Mouse (Mus musculus): ENCODE data around the gene Retsat.

Gene Retsat

DNA sequence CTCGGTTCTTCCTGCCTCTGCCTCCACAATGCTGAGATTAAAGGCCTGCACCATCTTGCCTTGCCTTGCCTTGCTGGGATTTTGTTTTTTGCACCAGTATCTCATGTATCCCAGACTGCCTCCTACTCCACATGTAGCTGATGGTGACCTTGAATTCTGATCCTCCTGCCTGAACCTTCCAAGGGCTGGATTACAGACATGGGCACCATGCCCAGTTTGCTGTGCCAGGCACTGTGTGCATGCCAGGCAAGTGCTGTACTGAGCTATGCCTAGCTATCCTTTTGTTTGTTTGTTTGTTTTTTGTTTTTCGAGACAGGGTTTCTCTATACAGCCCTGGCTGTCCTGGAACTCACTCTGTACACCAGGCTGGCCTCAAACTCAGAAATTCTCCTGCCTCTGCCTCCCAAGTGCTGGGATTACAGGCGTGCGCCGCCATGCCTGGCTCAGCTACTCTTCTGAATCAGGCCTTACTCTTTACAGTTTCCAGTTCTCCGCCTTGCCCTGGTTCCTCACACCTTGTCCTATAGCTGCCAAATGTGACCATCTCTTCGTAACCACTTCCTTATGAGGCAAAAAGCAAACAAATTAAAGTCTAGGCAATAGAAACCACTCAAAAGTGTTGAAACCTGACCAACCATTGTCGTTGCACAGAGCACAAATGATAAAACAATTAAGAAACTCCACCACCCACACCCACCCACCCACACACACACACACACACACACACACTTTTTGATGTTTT, 25.6 kb downstream of the Retsat start:
- no peak for DNase-seq (ENCODE audit: low spot score in 2 of 2)

DNA sequence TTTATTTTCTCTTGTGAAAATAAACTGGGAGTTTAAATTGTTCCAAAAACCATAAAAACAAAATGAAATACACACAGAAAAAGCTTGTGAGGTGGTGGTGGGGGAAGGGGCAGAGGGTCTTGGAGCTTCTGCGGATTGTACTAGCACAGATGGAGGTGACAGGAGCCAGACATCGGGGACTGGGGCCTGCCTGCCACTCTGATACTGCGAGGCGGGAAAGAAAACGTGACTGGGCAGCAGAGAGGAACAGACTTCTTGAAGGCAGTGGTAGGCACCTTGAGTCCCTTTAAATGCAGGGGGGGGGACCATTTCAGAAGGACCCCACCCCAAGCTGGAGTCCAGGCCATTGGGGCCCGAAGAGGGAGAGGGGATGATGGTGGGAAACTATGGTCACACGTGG, 28.1 kb downstream of the Retsat start:
- DNase-seq (ENCODE audit: low spot score in 2 of 2), result no peak

- peak in 1 of 2 experiments; percentile 58 for DNase-seq (ENCODE audit: low spot score in 2 of 2)
Observed at GRCm38 (mm10) chr6:72627276-72627675, 29.0 kb downstream of the Retsat start.

- no peak for DNase-seq (ENCODE audit: low spot score in 2 of 2)
Observed at GRCm38 (mm10) chr6:72630370-72630769, 32.1 kb downstream of the Retsat start.

DNA sequence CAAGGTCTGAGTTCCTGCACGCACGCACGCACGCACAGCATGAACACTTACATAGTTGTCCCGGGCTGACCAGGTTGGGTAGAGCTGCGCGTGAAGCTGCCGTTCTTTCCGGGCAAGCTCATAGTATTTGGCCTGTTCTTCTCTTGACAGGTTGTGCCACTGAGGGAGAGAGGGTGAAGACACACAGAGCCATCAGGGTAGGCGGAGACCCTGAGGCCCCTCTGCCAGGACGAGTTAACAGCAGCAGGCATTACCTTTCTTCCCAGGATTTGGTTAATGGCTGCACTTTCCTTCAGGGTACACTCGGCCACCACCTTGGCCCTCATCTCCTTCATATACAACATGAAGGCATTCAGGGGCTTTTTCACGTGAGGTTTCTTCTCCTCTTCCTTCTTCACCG, 32.7 kb downstream of the Retsat start:
- DNase-seq (ENCODE audit: low spot score in 2 of 2), result no peak

DNA sequence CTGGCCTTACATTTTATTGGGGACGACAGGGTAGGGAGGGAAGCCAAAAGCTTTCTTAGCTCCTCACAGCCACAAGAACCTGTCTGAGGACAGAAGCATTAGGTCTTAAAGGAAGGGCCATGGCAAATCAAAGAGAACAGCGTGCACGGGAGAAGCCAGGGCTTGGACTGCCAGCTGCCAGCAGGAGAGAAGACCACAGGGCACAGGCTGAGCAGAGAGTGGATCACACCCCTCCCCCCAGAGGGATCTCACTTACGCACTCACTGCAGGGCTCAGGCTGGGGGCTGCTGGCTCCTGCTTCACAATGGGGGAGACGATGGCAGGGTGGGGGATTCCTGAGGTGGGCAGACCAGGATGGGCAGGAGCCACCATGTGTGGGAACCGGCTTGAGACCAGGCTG, 33.4 kb downstream of the Retsat start:
- peak in 1 of 2 experiments; percentile 38 for DNase-seq (ENCODE audit: low spot score in 2 of 2)

DNA sequence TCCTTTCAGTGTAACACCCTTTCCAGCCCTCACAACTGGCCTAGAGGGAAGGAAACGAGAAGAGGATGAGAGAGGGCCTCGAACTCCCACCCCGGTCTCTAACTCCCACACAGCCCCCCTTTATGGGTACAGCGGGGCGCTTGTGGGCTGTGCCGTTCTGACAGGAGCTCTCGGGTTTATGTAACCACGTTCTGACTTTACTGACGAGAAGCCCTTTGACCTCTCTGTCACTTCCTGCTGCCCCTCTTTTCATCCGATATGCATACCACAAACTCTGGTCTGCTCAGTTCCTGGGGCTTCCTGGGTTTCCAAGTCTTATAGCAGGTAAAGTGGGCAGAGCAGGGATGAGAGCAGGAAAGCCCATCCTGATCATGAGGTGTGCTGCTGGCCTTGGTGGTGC, 36.0 kb downstream of the Retsat start:
- no peak for DNase-seq (ENCODE audit: low spot score in 2 of 2)

DNA sequence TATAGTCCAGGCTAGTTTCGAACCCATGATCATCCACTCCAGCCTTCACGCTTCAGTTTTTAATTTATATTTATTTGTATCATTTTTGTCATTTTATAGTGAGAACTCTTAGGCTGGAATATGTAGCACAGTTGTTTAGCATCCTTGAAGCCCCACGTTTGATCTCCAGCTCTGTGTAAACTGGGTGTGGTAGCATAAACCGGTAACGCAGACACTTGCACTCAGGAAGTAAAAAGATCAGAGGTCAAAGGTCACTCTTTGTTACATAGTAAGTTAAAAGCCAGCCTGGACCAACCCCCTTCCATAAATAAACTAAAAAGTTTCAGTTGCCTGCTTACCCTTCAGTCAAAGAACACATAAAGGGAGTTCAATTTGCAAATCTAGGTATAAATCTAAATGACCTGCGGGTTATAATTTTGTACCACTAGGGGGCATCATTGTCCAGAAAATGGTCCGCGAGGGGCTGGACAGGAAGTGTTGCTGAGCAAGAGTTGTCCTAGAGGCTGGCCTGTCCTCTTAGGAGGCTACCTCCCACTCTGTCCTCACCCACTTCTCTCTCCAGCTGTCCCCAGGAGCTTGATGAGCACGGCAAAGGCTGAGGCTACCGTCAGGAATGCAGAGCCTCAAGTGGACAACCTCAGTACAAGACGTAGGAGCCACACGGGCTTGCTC, 37.6 kb downstream of the Retsat start:
- DNase-seq (ENCODE audit: low spot score in 2 of 2), result no peak

DNA sequence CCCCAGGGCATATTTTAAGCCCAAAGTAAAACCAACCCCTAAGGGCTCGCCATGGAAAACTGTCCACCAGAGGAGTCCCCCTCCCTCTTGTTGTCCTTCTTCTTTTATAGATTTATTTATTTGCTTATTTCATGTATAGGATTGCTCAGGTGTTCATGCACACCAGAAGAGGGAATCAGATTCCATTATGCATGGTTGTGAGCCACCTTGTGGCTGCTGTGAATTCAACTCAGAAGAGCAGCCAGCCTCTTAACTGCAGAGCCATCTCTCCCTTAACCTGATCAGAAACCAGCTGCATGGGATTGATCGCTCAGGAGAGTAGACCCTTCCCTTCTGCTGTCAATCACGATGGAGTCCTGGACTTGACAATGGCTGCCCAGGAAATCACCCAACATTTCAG, 38.7 kb downstream of the Retsat start:
- DNase-seq (ENCODE audit: low spot score in 2 of 2), result no peak

DNA sequence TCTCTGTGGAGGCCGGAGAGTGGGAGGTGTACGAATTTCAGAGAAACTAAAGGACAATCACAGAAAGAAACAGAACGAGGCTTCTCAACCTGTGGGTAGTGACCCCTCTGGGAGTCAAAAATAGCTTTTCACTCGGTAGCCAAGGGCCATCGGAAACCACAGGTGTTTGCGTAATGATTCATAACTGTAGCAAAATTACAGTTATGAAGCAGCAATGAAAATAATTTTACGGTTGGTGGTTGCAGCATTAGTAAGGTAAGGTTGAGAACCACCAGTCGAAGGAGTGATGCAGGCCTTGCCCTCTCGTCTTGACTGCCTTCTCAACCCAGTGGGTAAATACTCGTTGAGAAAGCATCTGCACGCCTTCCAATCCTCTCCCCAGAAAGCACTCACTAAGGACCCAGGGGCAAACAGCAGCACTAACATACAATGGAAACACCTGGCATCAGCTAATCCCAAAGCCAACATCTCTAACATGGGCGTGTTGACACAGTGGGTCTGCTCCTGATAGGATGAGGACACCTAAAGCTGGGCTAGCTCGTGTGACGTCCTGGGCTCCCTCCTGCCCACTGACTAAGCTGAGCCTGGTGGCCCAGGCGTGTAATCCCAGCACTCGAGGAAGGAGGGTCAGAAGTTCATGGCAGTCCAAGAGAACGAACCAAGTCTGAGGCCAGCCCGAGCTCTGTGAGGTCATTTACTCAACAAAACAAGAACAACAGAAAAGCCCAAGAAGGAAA, 43.1 kb downstream of the Retsat start:
- DNase-seq (ENCODE audit: low spot score in 2 of 2), result no peak

DNA sequence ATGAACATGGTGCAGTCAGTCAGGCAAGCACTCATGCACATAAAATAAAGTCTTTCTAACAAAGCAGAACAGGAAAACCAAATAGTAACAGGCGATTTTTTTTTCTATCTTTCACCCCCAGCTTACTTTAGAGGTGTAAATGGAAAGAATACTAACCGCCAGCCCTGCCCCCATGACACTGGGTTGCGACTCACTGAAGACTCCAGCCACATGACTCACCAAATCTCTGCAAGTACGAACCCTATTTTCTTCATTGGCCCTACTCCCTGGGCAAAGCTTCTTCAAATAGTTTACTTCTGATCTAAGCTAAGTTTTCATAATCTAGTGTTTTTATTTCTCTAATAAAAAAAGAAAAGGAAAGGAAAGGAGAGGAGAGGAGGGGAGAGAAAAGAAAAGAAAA, 46.3 kb downstream of the Retsat start:
- no peak for DNase-seq (ENCODE audit: low spot score in 2 of 2)

DNA sequence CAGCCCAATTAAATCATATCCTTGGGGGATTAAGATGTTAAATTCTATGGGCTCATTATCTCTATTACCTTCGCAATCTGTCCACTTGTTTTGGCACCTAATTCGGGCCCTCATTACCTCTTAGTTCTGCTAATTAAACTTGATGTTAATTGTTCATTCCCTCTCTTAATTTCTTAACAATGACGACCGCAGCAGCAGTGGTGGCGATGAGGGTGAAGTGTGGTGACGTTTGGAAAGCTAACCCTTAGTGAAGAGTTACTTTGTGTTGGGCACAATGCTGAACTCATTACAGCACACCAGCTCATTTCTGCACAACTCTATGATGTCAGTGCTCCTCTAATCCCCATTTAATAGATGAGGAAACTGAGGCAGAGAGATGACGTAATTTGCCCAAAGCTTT, 47.1 kb downstream of the Retsat start:
- no peak for DNase-seq (ENCODE audit: low spot score in 2 of 2)

DNA sequence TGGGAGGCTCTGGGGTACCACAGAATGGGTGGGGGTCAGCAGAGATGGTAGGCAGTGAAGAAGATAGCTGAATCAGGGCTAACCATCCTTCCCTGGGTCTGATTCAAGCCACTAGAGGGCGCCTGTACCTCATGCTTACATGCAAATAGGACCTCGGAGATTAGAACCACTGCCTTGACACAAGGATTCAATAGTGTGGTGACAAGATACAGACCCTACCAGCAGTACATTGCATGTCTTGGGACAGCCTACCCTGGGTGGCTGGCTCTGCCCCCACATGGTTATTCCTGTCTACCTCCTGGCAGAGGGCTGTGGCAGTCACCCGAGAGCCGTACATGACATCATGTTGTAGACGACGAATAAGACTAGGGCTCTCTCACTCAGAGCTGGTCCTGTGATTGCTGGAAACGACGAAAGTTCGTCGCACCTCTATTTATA, 49.1 kb downstream of the Retsat start:
- DNase-seq (ENCODE audit: low spot score in 2 of 2), result peak; percentile 53 to 79

DNA sequence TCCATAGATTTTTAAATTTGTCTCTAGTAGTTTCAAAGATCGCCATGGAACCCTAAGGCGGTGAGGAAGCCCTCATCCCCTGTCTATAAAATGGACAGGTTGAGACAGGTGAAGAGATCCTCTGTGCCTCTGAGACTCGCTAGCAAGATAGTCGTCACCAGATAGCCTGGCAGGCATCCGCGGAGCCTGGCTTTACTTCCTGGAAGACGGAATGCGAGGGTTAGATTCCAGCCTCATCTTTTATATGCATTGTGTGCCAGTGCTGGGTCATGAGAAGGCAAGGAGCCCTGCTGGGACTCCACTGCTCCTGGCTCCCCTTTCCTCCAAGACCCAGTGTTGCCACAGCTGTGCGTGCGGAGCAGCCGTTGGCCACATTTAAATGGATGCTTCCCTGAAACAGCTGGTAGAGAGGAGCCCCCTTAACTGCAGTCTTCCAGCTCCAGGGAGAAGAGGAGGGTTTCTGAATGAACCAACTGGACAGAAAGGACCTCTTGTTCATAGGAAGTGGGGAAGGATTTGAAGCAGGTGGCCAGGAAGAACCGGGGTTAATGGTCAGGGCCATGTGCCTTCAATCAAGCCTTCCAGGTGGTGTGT, 49.8 kb downstream of the Retsat start:
- no peak for DNase-seq (ENCODE audit: low spot score in 2 of 2)

- no peak for DNase-seq (ENCODE audit: low spot score in 2 of 2)
Observed at GRCm38 (mm10) chr6:72650338-72650851, 52.1 kb downstream of the Retsat start.

- DNase-seq (ENCODE audit: low spot score in 2 of 2), result no peak
Observed at GRCm38 (mm10) chr6:72653419-72653818, 55.1 kb downstream of the Retsat start.

DNA sequence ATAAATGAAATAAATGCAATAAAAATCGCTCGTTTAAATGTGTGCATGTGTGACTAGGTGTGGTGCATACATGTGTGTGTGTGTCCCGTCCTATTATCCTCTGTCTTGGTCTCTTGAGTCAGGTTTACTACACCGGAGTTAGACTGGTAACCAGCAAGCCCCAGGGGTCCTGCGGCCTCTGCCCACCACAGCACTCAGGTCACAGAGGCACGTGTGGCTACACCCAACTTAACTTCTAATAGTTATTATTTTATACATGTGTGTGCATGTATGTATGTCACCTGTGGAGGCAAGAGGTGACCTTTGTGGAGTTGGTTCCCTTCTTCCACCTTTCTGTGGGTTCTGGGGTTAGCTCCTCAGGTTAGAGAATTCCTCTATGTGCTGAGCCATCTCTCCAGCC, 56.1 kb downstream of the Retsat start:
- no peak for DNase-seq (ENCODE audit: low spot score in 2 of 2)

- no peak for DNase-seq (ENCODE audit: low spot score in 2 of 2)
Observed at GRCm38 (mm10) chr6:72655309-72656052, 57.2 kb downstream of the Retsat start.

DNA sequence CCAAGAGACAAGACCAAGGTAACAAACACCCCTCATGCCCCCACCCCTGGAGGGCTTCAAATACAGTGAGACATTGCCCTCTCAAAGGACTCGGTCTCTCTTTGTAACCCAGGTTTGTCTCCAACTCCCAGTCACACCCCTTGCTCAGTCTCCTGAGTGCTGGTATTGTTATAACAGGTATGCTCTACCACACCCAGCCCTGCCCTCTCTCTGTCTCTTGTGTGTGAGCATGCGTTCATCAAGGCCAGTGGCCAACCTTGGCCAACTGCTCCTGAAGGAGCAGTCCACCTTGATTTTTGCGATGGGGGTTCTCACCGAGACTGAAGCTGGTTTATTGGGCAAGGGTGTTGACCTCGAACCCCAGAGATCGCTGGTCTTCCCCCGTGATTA, 57.8 kb downstream of the Retsat start:
- no peak for DNase-seq (ENCODE audit: low spot score in 2 of 2)

DNA sequence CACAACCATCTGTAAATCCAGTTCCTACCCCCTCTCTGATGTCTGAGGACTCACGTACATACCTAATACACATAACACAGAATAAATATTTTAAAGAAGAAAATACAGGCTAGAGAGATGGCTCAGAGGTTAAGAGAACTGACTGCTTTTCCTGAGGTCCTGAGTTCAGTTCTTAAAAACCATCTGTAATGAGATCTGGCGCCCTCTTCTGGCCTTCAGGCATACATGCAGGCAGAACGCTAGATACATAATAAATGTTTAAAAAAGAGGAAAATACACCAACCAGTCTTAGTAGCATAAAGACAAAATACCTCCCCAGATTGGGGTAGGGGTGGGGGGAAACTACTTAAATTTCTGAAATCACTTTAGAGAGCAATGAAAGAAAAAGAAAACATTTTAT, 59.7 kb downstream of the Retsat start:
- DNase-seq (ENCODE audit: low spot score in 2 of 2), result no peak

All from cerebellum, postnatal 4 days (tissue).